Mouse (Mus musculus): ENCODE results near the gene Slc26a9. TPM values are rescaled to one million over a fixed set of nuclear protein-coding genes. Genes with fewer than 3 reads are reported as not detected.
"Not testable (repeated sequence)": the region's sequence is repeated elsewhere in the genome, so short reads cannot be mapped to it uniquely, and the experiment has no call there.

The Slc26a9 gene
- polyA plus RNA-seq, 1 experiment from 2014 or later, result 0.22 TPM

DNA sequence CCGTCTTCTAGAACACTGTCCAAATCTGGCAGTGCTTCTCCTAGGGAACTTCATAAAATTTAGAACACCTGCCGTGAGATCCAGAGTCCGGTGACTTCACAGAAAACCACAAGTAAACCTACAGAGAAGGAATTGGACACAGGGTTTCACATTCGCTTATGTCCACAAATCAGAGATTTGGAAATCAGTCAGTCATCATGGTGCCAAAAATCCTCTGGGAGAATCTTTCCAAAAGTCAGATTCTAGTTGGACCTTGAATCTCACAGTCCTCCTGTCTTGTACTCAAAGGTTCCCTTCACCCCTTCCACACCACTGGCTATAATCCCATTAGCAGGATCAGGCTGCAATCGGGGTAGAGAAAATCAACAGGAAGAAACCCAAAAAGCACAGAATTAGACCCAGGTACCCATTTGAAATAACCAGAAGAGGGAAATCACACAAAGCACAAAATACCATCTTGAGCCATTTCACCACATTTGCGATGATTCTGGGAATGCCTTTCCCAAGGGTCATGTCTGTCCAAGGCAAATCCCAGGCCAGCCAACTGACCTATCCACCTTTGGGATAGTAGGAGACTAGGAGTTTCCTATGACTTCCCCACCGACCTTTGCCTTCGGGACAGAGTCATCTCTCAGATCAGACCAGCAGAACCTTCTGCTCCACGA, 68.9 kb downstream of the Slc26a9 start:
- H3K9ac ChIP-seq (replicated peaks; ENCODE audit: low read length), result no peak overlapping the region
- DNase-seq (ENCODE audit: low spot score) (no peak), ATAC-seq (replicated peaks; ENCODE audit: insufficient number of reproducible peaks, low FRiP score, low TSS enrichment, low read depth) (no peak)
- no peak overlapping the region for H3K4me2 ChIP-seq (ENCODE audit: low read depth, low read length)
- no peaks in the 10 kb centered on the region for H3K27me3 ChIP-seq (ENCODE audit: control insufficient read depth, insufficient read depth, low read length)
- H3K4me1 ChIP-seq (ENCODE audit: control insufficient read depth, insufficient read depth, low read length), result no peaks in the 10 kb centered on the region
- no peak overlapping the region for H3K27ac ChIP-seq (replicated peaks; ENCODE audit: low read depth, low read length)
- no peaks in the 10 kb centered on the region for H3K9me3 ChIP-seq (replicated peaks; ENCODE audit: control insufficient read depth, low read length)
- no peaks in the 10 kb centered on the region for H3K36me3 ChIP-seq (replicated peaks; ENCODE audit: control insufficient read depth, insufficient read depth, low read depth, low read length)
- no peak overlapping the region for H3K4me3 ChIP-seq (ENCODE audit: low read depth, low read length)
- 86% methylated on average over 9 of the region's 9 CpGs for WGBS

- ATAC-seq (replicated peaks; ENCODE audit: insufficient number of reproducible peaks, low FRiP score, low TSS enrichment, low read depth) (no peak), DNase-seq (ENCODE audit: low spot score) (no peak)
- H3K27ac ChIP-seq (replicated peaks; ENCODE audit: low read depth, low read length), result no peak overlapping the region
- no peaks in the 10 kb centered on the region for H3K4me1 ChIP-seq (ENCODE audit: control insufficient read depth, insufficient read depth, low read length)
- no peaks in the 10 kb centered on the region for H3K36me3 ChIP-seq (replicated peaks; ENCODE audit: control insufficient read depth, insufficient read depth, low read depth, low read length)
- H3K4me2 ChIP-seq (ENCODE audit: low read depth, low read length), result no peak overlapping the region
- no peak overlapping the region for H3K4me3 ChIP-seq (ENCODE audit: low read depth, low read length)
- no peaks in the 10 kb centered on the region for H3K27me3 ChIP-seq (ENCODE audit: control insufficient read depth, insufficient read depth, low read length)
- H3K9ac ChIP-seq (replicated peaks; ENCODE audit: low read length), result no peak overlapping the region
- 88% methylated on average over 4 of the region's 4 CpGs for WGBS
- no peaks in the 10 kb centered on the region for H3K9me3 ChIP-seq (replicated peaks; ENCODE audit: control insufficient read depth, low read length)
Measured at GRCm38 (mm10) chr1:131813731-131814130, 69.9 kb downstream of the Slc26a9 start.

- H3K4me2 ChIP-seq (ENCODE audit: low read depth, low read length), result no peak overlapping the region
- H3K27me3 ChIP-seq (ENCODE audit: control insufficient read depth, insufficient read depth, low read length), result no peaks in the 10 kb centered on the region
- no peak overlapping the region for H3K4me3 ChIP-seq (ENCODE audit: low read depth, low read length)
- H3K36me3 ChIP-seq (replicated peaks; ENCODE audit: control insufficient read depth, insufficient read depth, low read depth, low read length), result no peaks in the 10 kb centered on the region
- DNase-seq (ENCODE audit: low spot score) (no peak), ATAC-seq (replicated peaks; ENCODE audit: insufficient number of reproducible peaks, low FRiP score, low TSS enrichment, low read depth) (no peak)
- H3K9me3 ChIP-seq (replicated peaks; ENCODE audit: control insufficient read depth, low read length), result no peaks in the 10 kb centered on the region
- no peaks in the 10 kb centered on the region for H3K4me1 ChIP-seq (ENCODE audit: control insufficient read depth, insufficient read depth, low read length)
- H3K9ac ChIP-seq (replicated peaks; ENCODE audit: low read length), result no peak overlapping the region
- 77% methylated on average over 3 of the region's 3 CpGs for WGBS
- H3K27ac ChIP-seq (replicated peaks; ENCODE audit: low read depth, low read length), result no peak overlapping the region
Measured at GRCm38 (mm10) chr1:131814191-131814590, 70.4 kb downstream of the Slc26a9 start.

GRCm38 (mm10) chr1:131816886-131817285, 73.1 kb downstream of the Slc26a9 start:
- whole genome bisulfite sequencing, result 82% methylated on average over 6 of the region's 6 CpGs
- H3K27me3 ChIP-seq (ENCODE audit: control insufficient read depth, insufficient read depth, low read length), result no peaks in the 10 kb centered on the region
- H3K4me3 ChIP-seq (ENCODE audit: low read depth, low read length), result no peak overlapping the region
- H3K4me2 ChIP-seq (ENCODE audit: low read depth, low read length), result no peak overlapping the region
- no peaks in the 10 kb centered on the region for H3K4me1 ChIP-seq (ENCODE audit: control insufficient read depth, insufficient read depth, low read length)
- no peak for ATAC-seq (replicated peaks; ENCODE audit: insufficient number of reproducible peaks, low FRiP score, low TSS enrichment, low read depth)
- no peaks in the 10 kb centered on the region for H3K9me3 ChIP-seq (replicated peaks; ENCODE audit: control insufficient read depth, low read length)
- no peaks in the 10 kb centered on the region for H3K36me3 ChIP-seq (replicated peaks; ENCODE audit: control insufficient read depth, insufficient read depth, low read depth, low read length)
- no peak for DNase-seq (ENCODE audit: low spot score)
- H3K9ac ChIP-seq (replicated peaks; ENCODE audit: low read length), result no peak overlapping the region
- no peak overlapping the region for H3K27ac ChIP-seq (replicated peaks; ENCODE audit: low read depth, low read length)

DNA sequence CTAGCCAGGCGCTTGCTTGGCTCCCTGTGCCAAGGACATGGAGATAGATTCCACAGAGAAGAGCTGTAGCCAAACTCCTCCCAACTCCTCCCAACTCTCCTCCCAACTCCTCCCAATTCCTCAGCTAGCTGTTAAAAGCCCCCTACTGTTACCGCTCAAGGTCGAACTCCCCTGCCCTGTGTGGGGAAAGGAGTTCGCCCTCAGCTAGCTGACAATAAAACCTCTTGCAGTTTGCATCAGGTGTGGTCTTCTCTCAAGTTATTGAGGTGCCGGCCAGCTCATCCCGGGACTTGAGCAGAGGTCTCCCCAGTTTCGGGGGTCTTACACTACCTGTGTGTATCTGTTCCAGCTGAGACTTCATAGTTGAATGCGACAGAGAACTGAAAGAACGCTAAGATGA, 76.5 kb downstream of the Slc26a9 start:
- not testable (repeated sequence) for H3K27me3 ChIP-seq (ENCODE audit: control insufficient read depth, insufficient read depth, low read length); H3K4me3 ChIP-seq (ENCODE audit: low read depth, low read length); DNase-seq (ENCODE audit: low spot score); ATAC-seq (replicated peaks; ENCODE audit: insufficient number of reproducible peaks, low FRiP score, low TSS enrichment, low read depth); H3K27ac ChIP-seq (replicated peaks; ENCODE audit: low read depth, low read length); H3K36me3 ChIP-seq (replicated peaks; ENCODE audit: control insufficient read depth, insufficient read depth, low read depth, low read length); H3K9ac ChIP-seq (replicated peaks; ENCODE audit: low read length); H3K4me2 ChIP-seq (ENCODE audit: low read depth, low read length); H3K9me3 ChIP-seq (replicated peaks; ENCODE audit: control insufficient read depth, low read length); H3K4me1 ChIP-seq (ENCODE audit: control insufficient read depth, insufficient read depth, low read length)
- WGBS, result 70% methylated on average over 8 of the region's 9 CpGs

DNA sequence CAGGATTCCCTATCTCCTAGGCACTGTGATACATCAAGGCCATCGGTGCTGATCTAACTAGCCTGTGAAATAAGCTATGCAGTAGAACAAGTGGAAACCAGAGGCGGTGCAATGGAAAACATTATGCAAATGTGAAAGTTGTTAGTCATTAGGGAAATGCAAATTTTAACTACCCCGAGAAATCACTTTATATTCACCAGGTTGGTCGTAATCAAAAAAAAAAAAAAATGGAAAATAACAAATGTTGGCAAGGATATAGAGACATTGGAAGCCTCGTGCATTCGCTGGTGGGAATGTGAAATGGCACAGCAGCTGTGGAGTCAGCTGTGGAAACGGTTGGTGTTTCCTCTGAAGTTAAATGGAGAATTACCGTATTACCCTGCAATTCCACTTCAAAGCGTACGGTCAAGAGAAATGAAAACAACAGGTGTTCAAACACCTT, 77.1 kb downstream of the Slc26a9 start:
- Histone ChIP-seq H3K4me3 (ENCODE audit: low read depth, low read length) (no peak overlapping the region), H3K27ac (replicated peaks; ENCODE audit: low read depth, low read length) (no peak overlapping the region), H3K9ac (replicated peaks; ENCODE audit: low read length) (no peak overlapping the region), H3K36me3 (replicated peaks; ENCODE audit: control insufficient read depth, insufficient read depth, low read depth, low read length) (no peaks in the 10 kb centered on the region), H3K9me3 (replicated peaks; ENCODE audit: control insufficient read depth, low read length) (no peaks in the 10 kb centered on the region), H3K27me3 (ENCODE audit: control insufficient read depth, insufficient read depth, low read length) (no peaks in the 10 kb centered on the region), H3K4me1 (ENCODE audit: control insufficient read depth, insufficient read depth, low read length) (no peaks in the 10 kb centered on the region), H3K4me2 (ENCODE audit: low read depth, low read length) (no peak overlapping the region)
- WGBS, result 79% methylated on average over 10 of the region's 10 CpGs
- no peak for DNase-seq (ENCODE audit: low spot score)
- ATAC-seq (replicated peaks; ENCODE audit: insufficient number of reproducible peaks, low FRiP score, low TSS enrichment, low read depth), result no peak

Other genes starting within 250 kb of the Slc26a9 start
- 14.0 and 14.6 TPM in 2 replicates for gene Srgap2, start 216.7 kb upstream of the Slc26a9 start, polyA plus RNA-seq (2014; fragmentation: Nextera tagmentation; extraction: Ambion mirVana)
- 4.1 and 5.1 TPM in 2 replicates for gene Fam72a, start 216.1 kb upstream of the Slc26a9 start, polyA plus RNA-seq (2014; fragmentation: Nextera tagmentation; extraction: Ambion mirVana)
- not detected in 2 replicates for gene Avpr1b, start 144.8 kb upstream of the Slc26a9 start, polyA plus RNA-seq (2014; fragmentation: Nextera tagmentation; extraction: Ambion mirVana)
- gene Ctse, start 105.7 kb upstream of the Slc26a9 start, polyA plus RNA-seq (2014; fragmentation: Nextera tagmentation; extraction: Ambion mirVana), result 0.36 TPM in 1 of 2 replicates, not detected in the other
- gene Rab7b, start 55.3 kb upstream of the Slc26a9 start, polyA plus RNA-seq (2014; fragmentation: Nextera tagmentation; extraction: Ambion mirVana), result 0.50 and 0.81 TPM in 2 replicates
- 1.0 and 1.1 TPM in 2 replicates for gene Pm20d1, start 53.4 kb downstream of the Slc26a9 start, polyA plus RNA-seq (2014; fragmentation: Nextera tagmentation; extraction: Ambion mirVana)
- gene Slc41a1, start 83.5 kb downstream of the Slc26a9 start, polyA plus RNA-seq (2014; fragmentation: Nextera tagmentation; extraction: Ambion mirVana), result 9.2 and 10.9 TPM in 2 replicates
- 15.2 and 19.0 TPM in 2 replicates for gene Rab29, start 123.2 kb downstream of the Slc26a9 start, polyA plus RNA-seq (2014; fragmentation: Nextera tagmentation; extraction: Ambion mirVana)
- 62.6 and 67.1 TPM in 2 replicates for gene Nucks1, start 166.5 kb downstream of the Slc26a9 start, polyA plus RNA-seq (2014; fragmentation: Nextera tagmentation; extraction: Ambion mirVana)
- 3.8 and 4.6 TPM in 2 replicates for gene Slc45a3, start 218.9 kb downstream of the Slc26a9 start, polyA plus RNA-seq (2014; fragmentation: Nextera tagmentation; extraction: Ambion mirVana)